Mouse (Mus musculus) megakaryocyte, embryonic 14.5 days (primary cell): Measurements from ENCODE around the gene Cox6b1.

Experiments used
- FLI1 ChIP-seq: IDR thresholded peaks from 2 replicates; pipeline ENCODE4 v1.6.1; 2012; ENCODE audit warnings: low read length, inconsistent platforms, mixed read lengths
- GATA1 ChIP-seq: IDR thresholded peaks from 3 replicates; pipeline ENCODE4 v1.6.1; 2012; ENCODE audit warnings: mixed read lengths, low read length, inconsistent platforms, borderline replicate concordance

DNA sequence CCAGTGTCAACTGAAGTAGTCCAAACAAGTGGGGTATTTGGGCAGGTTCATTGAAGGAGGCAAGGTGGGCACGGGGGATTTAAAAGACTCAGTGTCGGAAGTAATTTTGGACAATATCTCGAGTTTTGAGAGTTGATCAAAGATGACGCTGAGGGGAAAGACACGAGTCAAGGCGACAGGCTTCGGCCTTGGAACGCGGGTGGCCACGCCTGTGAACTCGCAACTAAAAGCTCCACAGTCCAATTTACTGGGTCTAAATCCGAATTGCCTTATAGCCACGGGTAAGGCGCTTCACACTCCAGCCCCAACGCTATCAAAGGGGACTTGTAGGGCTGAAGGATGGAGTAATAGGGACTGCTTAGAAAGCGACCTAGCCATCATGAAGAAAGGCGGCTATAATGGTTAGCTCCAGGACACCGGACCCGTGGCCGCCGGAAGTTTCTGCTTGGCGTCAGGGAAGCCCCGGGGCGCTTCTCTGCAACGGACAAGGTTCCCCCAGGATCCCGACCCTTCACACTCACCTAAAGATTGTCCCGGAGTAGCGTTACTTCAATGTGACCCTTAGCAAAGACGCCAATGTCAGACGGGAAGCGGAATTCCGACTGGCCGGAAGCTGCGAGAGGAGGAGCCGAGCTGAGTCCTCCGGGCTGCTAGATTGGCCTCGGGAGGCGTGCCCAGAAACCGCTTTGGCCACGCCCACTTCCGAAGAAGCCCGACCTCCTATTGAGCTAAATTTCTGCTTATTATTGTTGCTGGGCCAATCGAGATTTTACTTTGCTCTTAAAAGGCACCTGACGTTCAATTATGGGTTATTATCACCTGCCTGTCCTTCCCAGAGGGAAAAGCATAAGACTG, at the start of gene Cox6b1:
- TF ChIP-seq GATA1, result no peak
- TF ChIP-seq FLI1, result no peak
